Mouse (Mus musculus) kidney, postnatal 0 days (tissue): ENCODE results near the gene Brd9. TPM values are rescaled to one million over a fixed set of nuclear protein-coding genes. Genes with fewer than 3 reads are reported as not detected.
"Not testable (repeated sequence)": the region's sequence is repeated elsewhere in the genome, so short reads cannot be mapped to it uniquely, and the experiment has no call there.

Source experiments
- ATAC-seq: fragments of 200-750 bp; cut with Nextera tagmentation; replicated peaks from 2 replicates; pipeline ENCODE4 v1.8.0; 2017; ENCODE audit warnings: low read depth, moderate number of reproducible peaks, moderate TSS enrichment, moderate library complexity; ENCODE audit not compliant: low FRiP score
- DNase-seq: peaks from one replicate; pipeline ENCODE4 v3.0.0-alpha.2; 2016; ENCODE audit warnings: low spot score
- H3K27ac ChIP-seq: fragments of 300-500 bp; sonication (generic); 2 replicates; pipeline ENCODE4 v1.5.1; 2014; ENCODE audit warnings: mild to moderate bottlenecking
- H3K27me3 ChIP-seq: fragments of 300-500 bp; sonication (generic); 2 replicates; pipeline ENCODE4 v1.6.1; 2014; ENCODE audit warnings: low read length, mixed read lengths; ENCODE audit not compliant: insufficient read depth
- H3K36me3 ChIP-seq: fragments of 300-500 bp; sonication (generic); 2 replicates; pipeline ENCODE4 v1.6.1; 2014; ENCODE audit warnings: low read length, mixed read lengths; ENCODE audit not compliant: insufficient read depth
- H3K4me1 ChIP-seq: fragments of 300-500 bp; sonication (generic); replicated peaks from 2 replicates; pipeline ENCODE4 v1.6.1; 2014; ENCODE audit warnings: antibody characterized with exemption, low read length, mixed read lengths; ENCODE audit not compliant: insufficient read depth
- H3K4me2 ChIP-seq: fragments of 300-500 bp; sonication (generic); 2 replicates; pipeline ENCODE4 v1.6.1; 2014; ENCODE audit warnings: mild to moderate bottlenecking, low read length, moderate library complexity, mixed read lengths
- H3K4me3 ChIP-seq: fragments of 300-500 bp; sonication (generic); replicated peaks from 2 replicates; pipeline ENCODE4 v1.5.1; 2014; ENCODE audit warnings: low read depth, low read length
- H3K9ac ChIP-seq: fragments of 300-500 bp; sonication (generic); 2 replicates; pipeline ENCODE4 v1.6.1; 2014; ENCODE audit warnings: low read depth, low read length
- H3K9me3 ChIP-seq: fragments of 300-500 bp; sonication (generic); replicated peaks from 2 replicates; pipeline ENCODE4 v1.6.1; 2016; ENCODE audit warnings: low read length, inconsistent platforms, mixed read lengths
- CTCF ChIP-seq: IDR thresholded peaks from 2 replicates; pipeline ENCODE4 v1.5.1; 2016; ENCODE audit warnings: antibody characterized with exemption, low read depth, mild to moderate bottlenecking, moderate library complexity
- WGBS: fragments of 180-500 bp; shearing (Covaris S2); extraction: QIAGEN DNeasy Blood & Tissue Kit; methylation state at CpG from one replicate; pipeline ENCODE4 v1.1.7; 2014; 5-methylcytosine and 5-hydroxymethylcytosine counted together
- microRNA-seq: library from miRNA; unstranded; fragments of <30 nt; microRNA quantifications from one replicate; pipeline ENCODE4, GENCODE M21; 2016
- polyA plus RNA-seq: library from polyadenylated mRNA; unstranded; fragments of >200 nt; fragmentation: Nextera tagmentation; extraction: Ambion mirVana; gene quantifications from 2 replicates; pipeline ENCODE4 v1.2.1, GENCODE M21; 2015

Gene Brd9
- polyA plus RNA-seq, 1 experiment from 2014 or later: 35.5 TPM

DNA sequence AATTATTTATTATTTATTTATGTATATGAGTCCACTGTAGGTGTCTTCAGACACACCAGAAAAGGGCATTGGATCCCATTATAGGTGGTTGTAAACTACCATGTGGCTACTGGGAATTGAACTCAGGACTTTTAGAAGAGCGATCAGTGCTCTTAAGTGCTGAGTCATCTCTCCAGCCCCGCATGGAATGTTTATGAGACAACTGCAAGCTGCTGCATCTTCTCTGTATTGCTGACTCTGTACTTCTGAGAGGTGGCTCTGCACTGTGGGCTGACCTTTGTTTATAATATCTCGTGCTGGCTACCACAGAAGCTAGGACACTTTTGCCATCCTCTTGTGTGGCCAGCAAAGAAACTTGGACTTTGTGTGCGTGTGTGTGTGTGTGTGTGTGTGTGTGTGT lies 63.9 kb downstream of the Brd9 start:
- Histone ChIP-seq H3K9ac (no peak overlapping the region), H3K27me3 (no peaks in the 10 kb centered on the region), H3K27ac (no peak overlapping the region), H3K4me1 (no peaks in the 10 kb centered on the region), H3K4me3 (no peak overlapping the region), H3K9me3 (no peaks in the 10 kb centered on the region), H3K4me2 (no peak overlapping the region), H3K36me3 (no peaks in the 10 kb centered on the region)
- WGBS: 70% methylated on average over 4 of the region's 4 CpGs
- no peak for TF ChIP-seq CTCF
- no peak for DNase-seq
- ATAC-seq: no peak

DNA sequence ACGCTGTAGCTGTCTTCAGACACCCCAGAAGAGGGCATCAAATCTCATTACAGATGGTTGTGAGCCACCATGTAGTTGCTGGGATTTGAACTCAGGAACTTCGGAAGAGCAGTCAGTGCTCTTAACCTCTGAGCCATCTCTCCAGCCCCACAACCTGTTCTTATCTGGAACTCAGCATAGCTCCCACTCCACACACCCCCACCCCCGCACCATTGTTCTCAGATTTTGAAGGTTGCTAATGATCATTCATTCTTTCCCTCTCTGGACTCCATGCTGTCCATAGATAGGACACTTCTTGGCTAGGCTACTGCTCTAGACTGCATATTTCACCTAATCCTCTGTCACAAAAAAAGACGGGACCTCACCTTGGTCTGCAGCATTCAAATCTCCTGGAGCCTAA lies 69.3 kb downstream of the Brd9 start:
- H3K4me1 ChIP-seq, H3K4me2 ChIP-seq, H3K9ac ChIP-seq, ATAC-seq, H3K9me3 ChIP-seq, H3K36me3 ChIP-seq, H3K27ac ChIP-seq, H3K4me3 ChIP-seq, DNase-seq: not testable (repeated sequence)
- H3K27me3 ChIP-seq: peaks cover 16% of the 10 kb centered on the region
- 91% methylated on average over 4 of the region's 4 CpGs for WGBS

DNA sequence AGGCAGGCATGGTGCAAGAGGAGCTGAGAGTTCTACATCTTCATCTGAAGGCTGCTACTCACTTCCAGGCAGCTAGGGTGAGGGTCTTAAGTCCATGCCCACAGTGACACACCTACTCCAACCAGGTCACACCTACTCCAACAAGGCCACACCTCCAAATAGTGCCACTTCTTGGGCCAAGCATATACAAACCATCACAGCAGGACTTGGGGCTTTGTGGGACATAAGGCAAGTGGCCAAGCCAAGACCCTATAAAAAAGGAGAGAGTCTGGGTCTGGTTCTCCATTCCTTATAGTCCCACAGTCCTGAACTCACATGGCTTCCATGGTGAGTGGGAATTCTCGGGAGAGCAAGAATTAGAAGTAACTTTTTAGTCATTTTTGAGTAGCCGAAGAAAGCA lies 70.6 kb downstream of the Brd9 start:
- not testable (repeated sequence) for H3K9me3 ChIP-seq, H3K4me3 ChIP-seq, H3K27ac ChIP-seq, ATAC-seq, H3K4me2 ChIP-seq, H3K4me1 ChIP-seq, DNase-seq, H3K9ac ChIP-seq, H3K36me3 ChIP-seq
- H3K27me3 ChIP-seq: peaks cover 16% of the 10 kb centered on the region
- WGBS: 80% methylated on average over 2 of the region's 2 CpGs

DNA sequence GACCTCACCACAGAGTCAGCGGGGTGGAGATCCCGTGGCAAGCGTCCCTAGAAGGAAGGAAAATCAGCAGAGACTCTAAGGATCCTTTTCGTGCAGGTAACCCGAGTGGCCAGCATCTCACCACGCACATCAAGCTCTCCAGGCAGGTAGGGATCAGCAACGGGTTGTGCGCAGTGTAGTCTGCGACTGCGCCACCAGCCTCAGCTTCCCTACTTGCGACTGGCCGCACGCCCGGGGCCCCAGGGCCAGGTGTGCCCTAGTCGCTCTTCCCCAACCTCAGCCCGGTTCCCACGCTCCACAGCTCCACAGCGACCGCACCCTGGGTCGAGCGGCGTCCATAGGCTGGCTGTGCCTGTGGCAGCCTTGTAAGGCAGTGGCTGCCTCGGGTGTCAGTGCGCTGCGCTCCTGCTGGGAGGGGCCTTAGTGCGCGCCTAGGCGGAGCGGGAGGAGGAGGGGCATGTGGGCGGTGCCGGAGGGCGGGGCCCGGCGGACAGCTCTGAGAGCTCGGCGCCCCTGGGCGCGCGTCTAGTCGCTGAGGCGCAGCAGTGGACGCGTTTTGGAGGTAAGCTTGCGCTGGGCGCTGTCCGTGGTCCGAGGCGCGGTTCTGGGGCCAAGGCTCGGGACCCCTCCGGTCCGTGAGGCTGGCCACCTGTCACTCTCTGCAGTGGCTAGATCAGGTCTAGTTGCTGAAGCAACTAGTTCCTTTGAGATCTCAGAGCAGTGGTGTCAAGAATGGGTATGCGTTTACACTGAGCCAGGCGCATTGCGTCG lies 71.5 kb downstream of the Brd9 start, which contains the start of gene Tppp:
Tppp (plus strand) TSS at position 460 of the 771 bp plus-strand sequence.
- DNase-seq: peak; percentile 85
- Histone ChIP-seq H3K4me1 (peaks cover 4% of the 10 kb centered on the region; the same call in 1 of the 2 replicates), H3K36me3 (no peaks in the 10 kb centered on the region), H3K9ac (peak within 1 kb of the TSS; percentile 40; the same call in 1 of the 2 replicates), H3K4me3 (peak within 1 kb of the TSS; percentile 49), H3K27ac (no peak within 1 kb of the TSS), H3K9me3 (no peaks in the 10 kb centered on the region), H3K27me3 (peaks cover 16% of the 10 kb centered on the region), H3K4me2 (peak within 1 kb of the TSS; percentile 92)
- TF ChIP-seq CTCF: no peak
- WGBS: under 1% methylated on average over 56 of the region's 56 CpGs
- peak; percentile 93 for ATAC-seq

DNA sequence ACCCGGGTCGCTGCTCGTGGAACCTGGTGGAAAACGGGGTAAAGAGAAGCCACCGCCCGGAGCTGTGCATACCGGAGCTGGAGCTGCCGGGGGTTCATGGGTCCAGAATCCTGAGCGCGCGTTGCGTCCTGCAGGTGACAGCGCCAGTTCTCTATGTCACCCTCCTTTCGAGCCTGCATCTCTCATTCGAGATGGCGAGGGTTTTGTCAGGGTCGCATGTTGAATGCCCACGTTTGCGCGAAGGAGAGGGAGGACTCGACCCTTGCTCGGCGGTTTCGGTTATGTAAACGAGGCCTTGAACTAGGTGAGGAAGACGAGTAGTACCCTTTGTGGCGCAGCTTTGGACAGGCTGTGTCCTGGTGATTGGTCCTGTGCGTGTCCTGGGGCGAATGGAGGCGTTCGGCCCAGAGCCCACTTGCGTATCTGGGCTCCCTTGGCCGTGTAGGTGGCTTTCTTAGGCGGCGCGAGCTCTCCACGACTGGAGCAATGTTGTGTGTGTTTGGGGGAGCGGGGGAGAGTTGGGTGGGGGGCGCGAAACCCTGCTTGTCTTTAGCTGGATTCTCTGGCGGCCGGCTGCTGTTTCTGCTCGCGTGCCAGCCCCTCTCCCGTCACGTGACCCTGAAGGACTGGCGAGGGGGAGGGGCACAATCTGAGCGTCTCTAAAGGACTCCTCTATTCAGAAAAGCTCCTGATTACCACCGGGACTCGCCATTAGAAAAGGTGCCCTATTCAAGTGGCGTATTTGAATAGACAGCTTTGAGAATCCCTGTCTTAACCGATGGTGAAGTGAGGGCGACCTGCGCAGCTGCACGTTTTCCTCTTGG lies 72.4 kb downstream of the Brd9 start:
- H3K4me3 ChIP-seq: peak overlapping the region; percentile 49
- peak overlapping the region; percentile 92 for H3K4me2 ChIP-seq
- peaks cover 16% of the 10 kb centered on the region for H3K27me3 ChIP-seq
- no peak overlapping the region for H3K27ac ChIP-seq
- 2% methylated on average over 54 of the region's 55 CpGs for WGBS
- peaks cover 4% of the 10 kb centered on the region; the same call in 1 of the 2 replicates for H3K4me1 ChIP-seq
- H3K9ac ChIP-seq: peak overlapping the region; percentile 40; the same call in 1 of the 2 replicates
- ATAC-seq (peak; percentile 1; the same call in 1 of the 2 replicates), DNase-seq (peak; percentile 67)
- H3K9me3 ChIP-seq: no peaks in the 10 kb centered on the region
- TF ChIP-seq CTCF: no peak
- H3K36me3 ChIP-seq: no peaks in the 10 kb centered on the region

Small RNA genes within 50 kb of the gene (microRNA-seq; reads per million reads assigned to microRNA genes)
- not detected for gene Gm25197

Other genes with a start within 250 kb of the Brd9 start
- gene Slc6a19, start 232.9 kb upstream of the Brd9 start, polyA plus RNA-seq: 5.7 and 5.9 TPM in 2 replicates
- 14.7 and 16.1 TPM in 2 replicates for gene Slc12a7, start 204.7 kb upstream of the Brd9 start, polyA plus RNA-seq
- 8.9 and 10.1 TPM in 2 replicates for gene Nkd2, start 90.2 kb upstream of the Brd9 start, polyA plus RNA-seq
- 19.1 and 21.9 TPM in 2 replicates for gene Trip13, start within 50 bp of the Brd9 start, polyA plus RNA-seq
- not detected in 2 replicates for gene Zdhhc11, start 26.0 kb downstream of the Brd9 start, polyA plus RNA-seq
- gene Tppp, start 71.6 kb downstream of the Brd9 start, polyA plus RNA-seq: 0.42 and 0.56 TPM in 2 replicates
- gene Cep72, start 124.5 kb downstream of the Brd9 start, polyA plus RNA-seq: 8.7 and 9.7 TPM in 2 replicates
- 10.3 and 10.8 TPM in 2 replicates for gene Slc9a3, start 183.6 kb downstream of the Brd9 start, polyA plus RNA-seq